22 mouse cellular contexts compared by ENCODE assay signal in genomic region chr3:137729421-137729820, GRCm38 (mm10). TPM values are rescaled to one million over a fixed set of nuclear protein-coding genes. Genes with fewer than 3 reads are reported as not detected.
"Had no signal": no experiment of that assay in that cellular context is flagged by ENCODE, and none has a peak within 500 bp of the region (broad histone marks: within the 10 kb centered on the region; RNA-seq: fewer than 3 reads in every experiment).

No protein-coding gene starts in this region.

- H3K4me2 ChIP-seq: lung, embryonic 15.5 days; midbrain, embryonic 11.5 days; midbrain, embryonic 13.5 days; midbrain, embryonic 15.5 days; neural tube, embryonic 12.5 days had no signal

- H3K4me1 ChIP-seq: lung, embryonic 15.5 days; megakaryocyte, embryonic 14.5 days; midbrain, embryonic 13.5 days; midbrain, embryonic 15.5 days; neural tube, embryonic 12.5 days had no signal

- H3K27ac ChIP-seq: lung, embryonic 15.5 days; macrophage; midbrain, embryonic 13.5 days; midbrain, embryonic 15.5 days; neural tube, embryonic 12.5 days had no signal

- ATAC-seq: lung, postnatal 0 days; midbrain, embryonic 13.5 days; midbrain, embryonic 15.5 days had no signal

- DNase-seq: lung, adult 2 months; lung, postnatal 14 days; lung, postnatal 36 days; right cerebral cortex, postnatal 14 days; thymus, adult 18-20 months; thymus, postnatal 14 days; thymus, postnatal 36 days had no signal

- H3K9ac ChIP-seq: lung, embryonic 15.5 days; midbrain, embryonic 13.5 days; midbrain, embryonic 15.5 days; neural tube, embryonic 12.5 days had no signal

- H3K9me3 ChIP-seq: lung, embryonic 15.5 days; midbrain, embryonic 13.5 days; midbrain, embryonic 15.5 days; neural tube, embryonic 12.5 days had no signal

- H3K36me3 ChIP-seq: lung, embryonic 15.5 days; midbrain, embryonic 13.5 days; midbrain, embryonic 15.5 days; neural tube, embryonic 12.5 days had no signal

- H3K27me3 ChIP-seq: lung, embryonic 15.5 days; megakaryocyte, embryonic 14.5 days; midbrain, embryonic 13.5 days; midbrain, embryonic 15.5 days; neural tube, embryonic 12.5 days had no signal

- H3K4me3 ChIP-seq: lung, embryonic 15.5 days; megakaryocyte, embryonic 14.5 days; midbrain, embryonic 13.5 days; midbrain, embryonic 15.5 days; neural tube, embryonic 12.5 days had no signal

RNA-seq across cellular contexts. Expression of gene Gm21962, which starts 58.1 kb away (rescaled TPM):
- total RNA-seq: midbrain, postnatal 0 days; neutrophil, adult 5-6 weeks had no signal
- polyA plus RNA-seq: lung, adult 2 months; lung, embryonic 15.5 days; lung, postnatal 0 days; macrophage; midbrain, embryonic 11.5 days; midbrain, embryonic 13.5 days; midbrain, embryonic 15.5 days; midbrain, postnatal 0 days; neural tube, embryonic 12.5 days; neural tube, embryonic 14.5 days; spleen, adult 2 months; stomach, embryonic 14.5 days; stomach, embryonic 16.5 days; thymus, postnatal 0 days had no signal
